Mouse (Mus musculus): Measurements from ENCODE around the gene Optn. TPM values are rescaled to one million over a fixed set of nuclear protein-coding genes. Genes with fewer than 3 reads are reported as not detected.

Gene Optn
- polyA plus RNA-seq, 1 experiment: 13.3 TPM

- Histone ChIP-seq H3K4me3 (ENCODE audit: low read depth, low read length) (no peak overlapping the region), H3K27me3 (ENCODE audit: control insufficient read depth, insufficient read depth, low read length, poor library complexity, severe bottlenecking) (no peaks in the 10 kb centered on the region), H3K9me3 (replicated peaks; ENCODE audit: control insufficient read depth, insufficient read depth, low read length, poor library complexity, severe bottlenecking) (no peaks in the 10 kb centered on the region), H3K4me1 (ENCODE audit: control insufficient read depth, insufficient read depth, low read length) (peaks cover 2% of the 10 kb centered on the region), H3K36me3 (ENCODE audit: control insufficient read depth, insufficient read depth, low read length, poor library complexity, severe bottlenecking) (no peaks in the 10 kb centered on the region), H3K27ac (ENCODE audit: insufficient read depth, low read length) (no peak overlapping the region), H3K9ac (ENCODE audit: low read depth, poor library complexity, severe bottlenecking) (no peak overlapping the region)
- no peak for TF ChIP-seq EP300 (IDR thresholded peaks at IDR 0.05; ENCODE audit: insufficient read depth, low read depth, low read length)
- no peak for TF ChIP-seq POLR2A (IDR thresholded peaks at IDR 0.05; ENCODE audit: insufficient read depth, low read length)
- no peak for TF ChIP-seq CTCF (IDR thresholded peaks at IDR 0.05; ENCODE audit: low read depth, low read length)
Observed at GRCm38 (mm10) chr2:5037390-5037789, 26.5 kb downstream of the Optn start.

- Histone ChIP-seq H3K9me3 (replicated peaks; ENCODE audit: control insufficient read depth, insufficient read depth, low read length, poor library complexity, severe bottlenecking) (no peaks in the 10 kb centered on the region), H3K4me3 (ENCODE audit: low read depth, low read length) (no peak overlapping the region), H3K27me3 (ENCODE audit: control insufficient read depth, insufficient read depth, low read length, poor library complexity, severe bottlenecking) (no peaks in the 10 kb centered on the region), H3K27ac (ENCODE audit: insufficient read depth, low read length) (no peak overlapping the region), H3K4me1 (ENCODE audit: control insufficient read depth, insufficient read depth, low read length) (peaks cover 2% of the 10 kb centered on the region), H3K9ac (ENCODE audit: low read depth, poor library complexity, severe bottlenecking) (no peak overlapping the region), H3K36me3 (ENCODE audit: control insufficient read depth, insufficient read depth, low read length, poor library complexity, severe bottlenecking) (no peaks in the 10 kb centered on the region)
- TF ChIP-seq EP300 (IDR thresholded peaks at IDR 0.05; ENCODE audit: insufficient read depth, low read depth, low read length) (no peak), CTCF (IDR thresholded peaks at IDR 0.05; ENCODE audit: low read depth, low read length) (no peak), POLR2A (IDR thresholded peaks at IDR 0.05; ENCODE audit: insufficient read depth, low read length) (no peak)
Observed at GRCm38 (mm10) chr2:5036411-5037076, 27.3 kb downstream of the Optn start.

- Histone ChIP-seq H3K4me1 (ENCODE audit: control insufficient read depth, insufficient read depth, low read length) (peaks cover 2% of the 10 kb centered on the region), H3K4me3 (ENCODE audit: low read depth, low read length) (no peak overlapping the region), H3K9ac (ENCODE audit: low read depth, poor library complexity, severe bottlenecking) (no peak overlapping the region), H3K9me3 (replicated peaks; ENCODE audit: control insufficient read depth, insufficient read depth, low read length, poor library complexity, severe bottlenecking) (no peaks in the 10 kb centered on the region), H3K27ac (ENCODE audit: insufficient read depth, low read length) (no peak overlapping the region), H3K27me3 (ENCODE audit: control insufficient read depth, insufficient read depth, low read length, poor library complexity, severe bottlenecking) (no peaks in the 10 kb centered on the region), H3K36me3 (ENCODE audit: control insufficient read depth, insufficient read depth, low read length, poor library complexity, severe bottlenecking) (no peaks in the 10 kb centered on the region)
- no peak for TF ChIP-seq EP300 (IDR thresholded peaks at IDR 0.05; ENCODE audit: insufficient read depth, low read depth, low read length)
- TF ChIP-seq POLR2A (IDR thresholded peaks at IDR 0.05; ENCODE audit: insufficient read depth, low read length): no peak
- TF ChIP-seq CTCF (IDR thresholded peaks at IDR 0.05; ENCODE audit: low read depth, low read length): no peak
Observed at GRCm38 (mm10) chr2:5035241-5035640, 28.6 kb downstream of the Optn start.

- Histone ChIP-seq H3K4me1 (ENCODE audit: control insufficient read depth, insufficient read depth, low read length) (peaks cover 2% of the 10 kb centered on the region), H3K9ac (ENCODE audit: low read depth, poor library complexity, severe bottlenecking) (no peak overlapping the region), H3K4me3 (ENCODE audit: low read depth, low read length) (no peak overlapping the region), H3K36me3 (ENCODE audit: control insufficient read depth, insufficient read depth, low read length, poor library complexity, severe bottlenecking) (no peaks in the 10 kb centered on the region), H3K27me3 (ENCODE audit: control insufficient read depth, insufficient read depth, low read length, poor library complexity, severe bottlenecking) (no peaks in the 10 kb centered on the region), H3K27ac (ENCODE audit: insufficient read depth, low read length) (no peak overlapping the region), H3K9me3 (replicated peaks; ENCODE audit: control insufficient read depth, insufficient read depth, low read length, poor library complexity, severe bottlenecking) (no peaks in the 10 kb centered on the region)
- TF ChIP-seq CTCF (IDR thresholded peaks at IDR 0.05; ENCODE audit: low read depth, low read length) (no peak), EP300 (IDR thresholded peaks at IDR 0.05; ENCODE audit: insufficient read depth, low read depth, low read length) (no peak), POLR2A (IDR thresholded peaks at IDR 0.05; ENCODE audit: insufficient read depth, low read length) (no peak)
Observed at GRCm38 (mm10) chr2:5034801-5035200, 29.1 kb downstream of the Optn start.

GRCm38 (mm10) chr2:5033546-5034420 is 30.1 kb downstream of the Optn start:
- Histone ChIP-seq H3K27ac (ENCODE audit: insufficient read depth, low read length) (no peak overlapping the region), H3K4me3 (ENCODE audit: low read depth, low read length) (no peak overlapping the region), H3K27me3 (ENCODE audit: control insufficient read depth, insufficient read depth, low read length, poor library complexity, severe bottlenecking) (no peaks in the 10 kb centered on the region)

GRCm38 (mm10) chr2:5032665-5033064 is 31.2 kb downstream of the Optn start:
- Histone ChIP-seq H3K4me1 (ENCODE audit: control insufficient read depth, insufficient read depth, low read length) (no peaks in the 10 kb centered on the region), H3K9me3 (replicated peaks; ENCODE audit: control insufficient read depth, insufficient read depth, low read length, poor library complexity, severe bottlenecking) (no peaks in the 10 kb centered on the region), H3K9ac (ENCODE audit: low read depth, poor library complexity, severe bottlenecking) (no peak overlapping the region), H3K36me3 (ENCODE audit: control insufficient read depth, insufficient read depth, low read length, poor library complexity, severe bottlenecking) (no peaks in the 10 kb centered on the region), H3K27ac (ENCODE audit: insufficient read depth, low read length) (no peak overlapping the region), H3K27me3 (ENCODE audit: control insufficient read depth, insufficient read depth, low read length, poor library complexity, severe bottlenecking) (no peaks in the 10 kb centered on the region), H3K4me3 (ENCODE audit: low read depth, low read length) (no peak overlapping the region)
- TF ChIP-seq POLR2A (IDR thresholded peaks at IDR 0.05; ENCODE audit: insufficient read depth, low read length): no peak
- no peak for TF ChIP-seq EP300 (IDR thresholded peaks at IDR 0.05; ENCODE audit: insufficient read depth, low read depth, low read length)
- TF ChIP-seq CTCF (IDR thresholded peaks at IDR 0.05; ENCODE audit: low read depth, low read length): peak; percentile 46

More at GRCm38 (mm10) chr2:5033546-5034420, 30.1 kb downstream of the Optn start:
- Histone ChIP-seq H3K9me3 (replicated peaks; ENCODE audit: control insufficient read depth, insufficient read depth, low read length, poor library complexity, severe bottlenecking) (no peaks in the 10 kb centered on the region), H3K36me3 (ENCODE audit: control insufficient read depth, insufficient read depth, low read length, poor library complexity, severe bottlenecking) (no peaks in the 10 kb centered on the region), H3K4me1 (ENCODE audit: control insufficient read depth, insufficient read depth, low read length) (peaks cover 2% of the 10 kb centered on the region), H3K9ac (ENCODE audit: low read depth, poor library complexity, severe bottlenecking) (no peak overlapping the region)
- TF ChIP-seq EP300 (IDR thresholded peaks at IDR 0.05; ENCODE audit: insufficient read depth, low read depth, low read length) (no peak), POLR2A (IDR thresholded peaks at IDR 0.05; ENCODE audit: insufficient read depth, low read length) (no peak), CTCF (IDR thresholded peaks at IDR 0.05; ENCODE audit: low read depth, low read length) (no peak)

All from ES-Bruce4 (cell line).